Mouse (Mus musculus) left cerebral cortex, adult 18-20 months (tissue): Measurements from ENCODE around the gene Zxdc. TPM values are rescaled to one million over a fixed set of nuclear protein-coding genes. Genes with fewer than 3 reads are reported as not detected.

Experiments
- DNase-seq, 2 experiments: peaks; one replicate each; pipeline ENCODE4 v3.0.0; 2021 to 2022; ENCODE audit warnings: low spot score in 2 of 2, mixed read lengths in 1 of 2
- total RNA-seq, 2 experiments: library from RNA; stranded (reverse); gene quantifications; 2 replicates each; pipeline ENCODE4 v1.2.3; 2021

The Zxdc gene
- total RNA-seq, 2 experiments from 2014 or later = 30.9 to 31.9 TPM

GRCm38 (mm10) chr6:90450179-90450578, 80.9 kb downstream of the Zxdc start:
- DNase-seq = peak; percentile 80 to 92

DNA sequence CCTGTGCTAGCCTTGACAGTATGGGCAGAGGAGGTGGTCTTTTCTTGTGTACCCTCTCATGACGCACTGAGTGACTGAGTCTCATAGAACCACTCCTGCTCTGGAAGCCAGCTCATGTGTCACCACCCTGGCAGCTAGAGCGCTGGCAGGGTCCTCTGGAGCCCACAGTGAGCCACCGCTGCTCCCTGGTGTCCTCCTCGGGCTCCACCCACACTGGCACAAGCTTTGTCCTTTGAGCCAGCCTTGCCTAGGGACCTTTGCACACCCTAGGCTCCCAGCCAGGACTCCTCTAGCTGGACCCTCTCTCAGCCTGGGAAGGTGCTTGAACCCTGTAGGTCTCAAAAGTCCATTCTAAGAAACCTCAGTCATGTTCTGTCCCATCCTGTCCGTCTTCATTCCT, 81.4 kb downstream of the Zxdc start:
- no peak for DNase-seq

GRCm38 (mm10) chr6:90451512-90451911, 82.2 kb downstream of the Zxdc start:
- DNase-seq = no peak

GRCm38 (mm10) chr6:90452603-90453002, 83.3 kb downstream of the Zxdc start:
- DNase-seq = no peak

Other genes starting within 250 kb of the Zxdc start
- not detected for gene Vmn1r51, start 246.9 kb upstream of the Zxdc start, total RNA-seq
- not detected for gene Vmn1r52, start 194.7 kb upstream of the Zxdc start, total RNA-seq
- not detected for gene V1ra8, start 166.7 kb upstream of the Zxdc start, total RNA-seq
- gene Vmn1r53, start 145.1 kb upstream of the Zxdc start, total RNA-seq = not detected
- not detected for gene Vmn1r54, start 123.2 kb upstream of the Zxdc start, total RNA-seq
- not detected for gene BC048671, start 68.3 kb upstream of the Zxdc start, total RNA-seq
- not detected for gene Chst13, start 44.3 kb upstream of the Zxdc start, total RNA-seq
- gene Uroc1, start 36.2 kb upstream of the Zxdc start, total RNA-seq = not detected
- gene Cfap100, start 59.3 kb downstream of the Zxdc start, total RNA-seq = 1 to 10 TPM; 4.9 to 5.3 TPM
- 10 to 100 TPM; 23.9 to 24.8 TPM for gene Klf15, start 93.1 kb downstream of the Zxdc start, total RNA-seq
- 10 to 100 TPM; 46.6 to 54.5 TPM for gene Aldh1l1, start 116.9 kb downstream of the Zxdc start, total RNA-seq
- 1 to 10 TPM; 4.4 to 5.0 TPM for gene Slc41a3, start 235.2 kb downstream of the Zxdc start, total RNA-seq